Mouse (Mus musculus): ENCODE measurements at regions not wholly inside any gene's neighbourhood (a gene's known extent, or its start where the extent isn't known, plus 50 kb on each side); places are given as distances from the start of the nearest gene placed in this dataset.

DNA sequence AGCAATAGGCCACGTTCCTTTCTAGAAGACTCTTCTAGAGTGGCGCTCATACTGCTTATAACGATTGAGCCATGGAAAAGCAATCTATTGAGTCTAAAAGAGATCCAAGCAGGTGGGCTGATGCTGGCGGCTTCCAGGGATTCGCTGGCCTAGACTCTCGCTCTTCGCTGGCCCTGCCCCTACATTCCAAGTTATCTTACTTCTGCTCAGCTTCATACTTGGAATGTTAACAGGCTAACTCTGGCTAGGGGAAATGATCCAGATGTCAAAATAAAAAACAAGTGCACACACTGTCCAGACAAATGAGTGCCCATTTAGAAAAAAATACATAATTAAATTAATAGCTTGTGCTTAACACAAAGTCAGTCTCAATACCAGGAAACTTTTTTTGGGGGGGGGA lies 67.6 kb upstream of the Arid2 start:
- ATAC-seq (ENCODE audit: extremely low read depth, insufficient number of reproducible peaks, low FRiP score, poor library complexity, severe bottlenecking): no peak

DNA sequence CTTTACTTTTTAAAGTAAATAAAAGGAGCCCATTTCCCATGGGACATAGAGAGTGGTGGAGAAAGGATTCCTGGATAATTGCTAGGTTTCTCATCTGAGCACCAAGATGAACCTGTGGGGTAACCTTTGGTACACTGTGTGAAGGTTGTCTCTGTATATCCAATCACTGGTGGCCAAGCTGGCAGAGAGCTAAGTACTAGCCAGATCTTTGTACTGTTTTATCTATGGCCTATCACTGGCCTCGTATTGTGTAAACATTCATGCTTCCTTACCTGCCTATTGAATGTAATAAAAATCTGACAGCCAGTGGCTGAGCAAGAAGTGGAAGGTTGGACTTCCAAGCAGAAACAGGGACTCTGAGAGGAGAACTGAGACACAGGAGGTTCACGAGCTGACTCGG lies 55.3 kb upstream of the Arid2 start:
- no peak for ATAC-seq (ENCODE audit: extremely low read depth, insufficient number of reproducible peaks, low FRiP score, poor library complexity, severe bottlenecking)

- ATAC-seq (ENCODE audit: extremely low read depth, insufficient number of reproducible peaks, low FRiP score, poor library complexity, severe bottlenecking): no peak
Measured at GRCm38 (mm10) chr15:96233113-96233512, 54.2 kb upstream of the Arid2 start.

- ATAC-seq (ENCODE audit: extremely low read depth, insufficient number of reproducible peaks, low FRiP score, poor library complexity, severe bottlenecking): no peak
Measured at GRCm38 (mm10) chr15:96234783-96235182, 52.5 kb upstream of the Arid2 start.

All from neutrophil, adult 5-6 weeks (primary cell).